ENCODE assay signal across 24 mouse cellular contexts in the genomic region with DNA sequence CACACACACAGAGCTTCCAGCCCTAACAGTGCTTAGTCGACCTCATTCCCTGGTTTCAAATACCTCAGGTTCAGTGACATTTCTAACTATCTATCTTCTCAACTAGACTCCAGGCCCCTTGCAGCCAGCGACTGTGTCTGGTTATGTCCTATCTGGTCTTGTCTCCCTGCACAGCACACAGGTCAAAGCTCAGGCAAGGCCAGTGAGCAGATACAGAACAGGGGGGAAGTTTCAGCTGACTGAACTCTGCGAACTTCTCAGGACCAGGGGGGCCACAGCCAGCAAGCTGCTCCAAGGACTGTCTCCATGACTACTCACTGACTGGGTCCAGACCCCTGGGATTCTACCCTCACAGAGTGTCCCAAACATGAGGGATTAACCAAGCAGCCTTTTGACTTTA. TPM values are rescaled to one million over a fixed set of nuclear protein-coding genes. Genes with fewer than 3 reads are reported as not detected.
DNase-seq lines count a peak whose midpoint lies in the region; ATAC-seq lines count a peak whose summit lies in the region.
"Had no signal": no experiment of that assay in that cellular context is flagged by ENCODE, and none has a peak within 500 bp of the region (broad histone marks: within the 10 kb centered on the region; RNA-seq: fewer than 3 reads in every experiment).

No protein-coding gene starts in this region.

- no peak for DNase-seq in heart, embryonic 10.5 days (ENCODE audit: low spot score)
- no peak for DNase-seq in heart, postnatal 25 days (ENCODE audit: low spot score)
- DNase-seq in kidney, postnatal 14 days, result peak; percentile 34
- DNase-seq in kidney, adult 18-20 months, result no peak
- no peak for DNase-seq in cerebellum, adult 9-11 months
- DNase-seq in thymus, postnatal 25 days, result no peak
- DNase-seq: adrenal gland, postnatal 14 days; cerebellum, adult 11 months; gastrocnemius, postnatal 25 days; heart, postnatal 14 days; right cerebral cortex, postnatal 25 days; thymus, adult 2 months had no signal

- peaks cover 49% of the 10 kb centered on the region for H3K4me1 ChIP-seq in heart, embryonic 10.5 days
- H3K4me1 ChIP-seq in intestine, embryonic 15.5 days (replicated peaks), result peaks cover 12% of the 10 kb centered on the region
- H3K4me1 ChIP-seq in liver, embryonic 16.5 days (ENCODE audit: control insufficient read depth, low read depth, low read length), result no peaks in the 10 kb centered on the region
- H3K4me1 ChIP-seq: hindbrain, embryonic 15.5 days; midbrain, embryonic 13.5 days had no signal

- ATAC-seq in intestine, embryonic 15.5 days, result peak; percentile 57
- ATAC-seq in liver, embryonic 16.5 days (ENCODE audit: low read depth), result peak; percentile 63
- ATAC-seq: activated CD4-positive, CD25-positive, alpha-beta regulatory T cell, adult 4 months; forebrain, embryonic 16.5 days; lung, postnatal 0 days; midbrain, embryonic 13.5 days had no signal

- WGBS in heart, embryonic 10.5 days, result 16% methylated on average over 3 of the region's 3 CpGs
- WGBS in intestine, embryonic 15.5 days, result 22% methylated on average over 3 of the region's 3 CpGs
- 28% methylated on average over 3 of the region's 3 CpGs for WGBS in liver, embryonic 16.5 days (ENCODE audit: insufficient replicate concordance)

- no peak overlapping the region for H3K4me2 ChIP-seq in intestine, embryonic 15.5 days (replicated peaks)
- no peak overlapping the region for H3K4me2 ChIP-seq in liver, embryonic 16.5 days (ENCODE audit: low read depth, low read length)
- H3K4me2 ChIP-seq: embryonic facial prominence, embryonic 15.5 days; heart, embryonic 11.5 days; hindbrain, embryonic 15.5 days; limb, embryonic 15.5 days; midbrain, embryonic 13.5 days had no signal

- no peaks in the 10 kb centered on the region for H3K9me3 ChIP-seq in heart, embryonic 10.5 days
- H3K9me3 ChIP-seq in intestine, embryonic 15.5 days, result no peaks in the 10 kb centered on the region
- no peaks in the 10 kb centered on the region for H3K9me3 ChIP-seq in liver, embryonic 16.5 days (replicated peaks; ENCODE audit: control insufficient read depth, low read length)
- H3K9me3 ChIP-seq: embryonic facial prominence, embryonic 15.5 days; G1E; hindbrain, embryonic 15.5 days; limb, embryonic 15.5 days; midbrain, embryonic 13.5 days had no signal

- no peak overlapping the region for H3K4me3 ChIP-seq in heart, embryonic 10.5 days
- H3K4me3 ChIP-seq in intestine, embryonic 15.5 days (replicated peaks), result no peak overlapping the region
- H3K4me3 ChIP-seq in liver, embryonic 16.5 days (ENCODE audit: low read depth, low read length), result no peak overlapping the region
- H3K4me3 ChIP-seq: embryonic facial prominence, embryonic 15.5 days; hindbrain, embryonic 15.5 days; limb, embryonic 15.5 days; midbrain, embryonic 13.5 days; myocyte had no signal

- intact Hi-C loops in heart, postnatal 25 days (cut with DNase I), result no loop called here

- H3K9ac ChIP-seq in intestine, embryonic 15.5 days, result no peak overlapping the region
- no peak overlapping the region for H3K9ac ChIP-seq in liver, embryonic 16.5 days (ENCODE audit: low read depth, low read length)
- H3K9ac ChIP-seq: embryonic facial prominence, embryonic 15.5 days; hindbrain, embryonic 15.5 days; limb, embryonic 15.5 days; midbrain, embryonic 13.5 days had no signal

- no peaks in the 10 kb centered on the region for H3K36me3 ChIP-seq in heart, embryonic 10.5 days
- no peaks in the 10 kb centered on the region for H3K36me3 ChIP-seq in intestine, embryonic 15.5 days
- no peaks in the 10 kb centered on the region for H3K36me3 ChIP-seq in liver, embryonic 16.5 days (ENCODE audit: control insufficient read depth, insufficient read depth)
- H3K36me3 ChIP-seq: embryonic facial prominence, embryonic 15.5 days; G1E; hindbrain, embryonic 15.5 days; limb, embryonic 15.5 days; midbrain, embryonic 13.5 days had no signal

- no peaks in the 10 kb centered on the region for H3K27me3 ChIP-seq in heart, embryonic 10.5 days (ENCODE audit: insufficient read depth, poor library complexity, severe bottlenecking)
- H3K27me3 ChIP-seq in intestine, embryonic 15.5 days (replicated peaks), result no peaks in the 10 kb centered on the region
- H3K27me3 ChIP-seq in liver, embryonic 16.5 days (ENCODE audit: control insufficient read depth, insufficient read depth, low read depth, low read length), result no peaks in the 10 kb centered on the region
- H3K27me3 ChIP-seq: embryonic facial prominence, embryonic 15.5 days; hindbrain, embryonic 15.5 days; limb, embryonic 15.5 days; midbrain, embryonic 13.5 days had no signal

- peak overlapping the region; percentile 72 for H3K27ac ChIP-seq in heart, embryonic 10.5 days
- H3K27ac ChIP-seq in intestine, embryonic 15.5 days, result no peak overlapping the region
- no peak overlapping the region for H3K27ac ChIP-seq in liver, embryonic 16.5 days (ENCODE audit: low read length)
- H3K27ac ChIP-seq: embryonic facial prominence, embryonic 15.5 days; hindbrain, embryonic 15.5 days; limb, embryonic 15.5 days; midbrain, embryonic 13.5 days had no signal

RNA-seq across cellular contexts. Expression of a gene that starts 35.1 kb away (rescaled TPM):
- 27.7 and 28.7 TPM in 2 replicates for polyA plus RNA-seq in heart, embryonic 10.5 days (2016; fragmentation: Nextera tagmentation; extraction: Ambion mirVana)
- total RNA-seq in heart, postnatal 25 days (2021), result 10 to 100 TPM; 41.8 to 44.4 TPM
- 34.0 and 34.5 TPM in 2 replicates for polyA plus RNA-seq in intestine, embryonic 15.5 days (2015; fragmentation: Nextera tagmentation; extraction: Ambion mirVana)
- 14.1 and 16.7 TPM in 2 replicates for polyA plus RNA-seq in liver, embryonic 16.5 days (2015; fragmentation: Nextera tagmentation; extraction: Ambion mirVana)
